Mouse (Mus musculus) erythroblast, adult 5-6 weeks (primary cell): ENCODE measurements around the gene Clec4e. TPM values are rescaled to one million over a fixed set of nuclear protein-coding genes. Genes with fewer than 3 reads are reported as not detected.

Experiments used
- total RNA-seq, 2 experiments: library from RNA; stranded (forward) in 1 of 2; stranded (reverse) in 1 of 2; fragments of 150-400 nt in 1 of 2; fragments of 200-764, 138-1000 nt in 1 of 2; gene quantifications; 2 replicates each; pipeline versions ENCODE4 v1.2.3 to v1.2.4; 2015 to 2017; ENCODE audit warnings: low replicate concordance in 2 of 2

Gene Clec4e
- total RNA-seq, 2 experiments from 2014 or later: 7.3 to 8.5 TPM

Other genes with a start within 250 kb of the Clec4e start
- gene Clec4b1, start 239.9 kb downstream of the Clec4e start, total RNA-seq (2015; ENCODE audit: low replicate concordance): 4.8 TPM in 1 of 2 replicates, not detected in the other
- gene Clec4b1, start 239.9 kb downstream of the Clec4e start, total RNA-seq (2017; ENCODE audit: low replicate concordance): 3.5 and 11.5 TPM in 2 replicates
- 50.2 and 99.0 TPM in 2 replicates for gene Clec4a2, start 183.4 kb downstream of the Clec4e start, total RNA-seq (2015; ENCODE audit: low replicate concordance)
- 21.6 and 51.3 TPM in 2 replicates for gene Clec4a2, start 183.4 kb downstream of the Clec4e start, total RNA-seq (2017; ENCODE audit: low replicate concordance)
- 6.9 TPM in 1 of 2 replicates, not detected in the other for gene Clec4b2, start 117.0 kb downstream of the Clec4e start, total RNA-seq (2015; ENCODE audit: low replicate concordance)
- 5.3 and 6.8 TPM in 2 replicates for gene Clec4b2, start 117.0 kb downstream of the Clec4e start, total RNA-seq (2017; ENCODE audit: low replicate concordance)
- gene Clec4n, start 60.0 kb downstream of the Clec4e start, total RNA-seq (2015; ENCODE audit: low replicate concordance): 2.9 TPM in 1 of 2 replicates, not detected in the other
- gene Clec4n, start 60.0 kb downstream of the Clec4e start, total RNA-seq (2017; ENCODE audit: low replicate concordance): 4.5 TPM in 1 of 2 replicates, not detected in the other
- gene Clec4d, start 27.8 kb downstream of the Clec4e start, total RNA-seq (2015; ENCODE audit: low replicate concordance): 1.9 and 8.8 TPM in 2 replicates
- 10.2 and 11.8 TPM in 2 replicates for gene Clec4d, start 27.8 kb downstream of the Clec4e start, total RNA-seq (2017; ENCODE audit: low replicate concordance)
- gene Vmn2r19, start 18.5 kb upstream of the Clec4e start, total RNA-seq (2015; ENCODE audit: low replicate concordance): not detected in 2 replicates
- gene Vmn2r19, start 18.5 kb upstream of the Clec4e start, total RNA-seq (2017; ENCODE audit: low replicate concordance): not detected in 2 replicates
- gene Vmn2r20, start 128.2 kb upstream of the Clec4e start, total RNA-seq (2015; ENCODE audit: low replicate concordance): not detected in 2 replicates
- gene Vmn2r20, start 128.2 kb upstream of the Clec4e start, total RNA-seq (2017; ENCODE audit: low replicate concordance): under 0.01 TPM in 1 of 2 replicates, not detected in the other
- not detected in 2 replicates for gene Vmn2r21, start 243.5 kb upstream of the Clec4e start, total RNA-seq (2015; ENCODE audit: low replicate concordance)
- gene Vmn2r21, start 243.5 kb upstream of the Clec4e start, total RNA-seq (2017; ENCODE audit: low replicate concordance): not detected in 2 replicates